Mouse (Mus musculus) limb, embryonic 14.5 days (tissue): ENCODE data around the gene Fcgr3. TPM values are rescaled to one million over a fixed set of nuclear protein-coding genes. Genes with fewer than 3 reads are reported as not detected.
A peak's percentile ranks its signal among the peaks of the same experiment; 100 is the strongest.

Source experiments
- ATAC-seq: fragments of 200-750 bp; cut with Nextera tagmentation; 2 replicates; pipeline ENCODE4 v1.8.0; 2017; ENCODE audit warnings: low read depth, moderate number of reproducible peaks, moderate TSS enrichment; ENCODE audit not compliant: low FRiP score
- DNase-seq: peaks from one replicate; pipeline ENCODE4 v3.0.0-alpha.2; 2015; ENCODE audit warnings: low spot score
- H3K27ac ChIP-seq: fragments of 300-500 bp; sonication (generic); replicated peaks from 2 replicates; pipeline ENCODE4 v1.5.1; 2014; ENCODE audit warnings: low read depth, mild to moderate bottlenecking, low read length, moderate library complexity, mixed read lengths
- H3K27me3 ChIP-seq: fragments of 300-500 bp; sonication (generic); 2 replicates; pipeline ENCODE4 v1.6.1; 2014; ENCODE audit warnings: low read length, mixed read lengths; ENCODE audit not compliant: control insufficient read depth, insufficient read depth
- H3K36me3 ChIP-seq: fragments of 300-500 bp; sonication (generic); 2 replicates; pipeline ENCODE4 v1.6.1; 2014; ENCODE audit warnings: mild to moderate bottlenecking, low read length, moderate library complexity, mixed read lengths; ENCODE audit not compliant: control insufficient read depth, insufficient read depth
- H3K4me1 ChIP-seq: fragments of 300-500 bp; sonication (generic); 2 replicates; pipeline ENCODE4 v1.6.1; 2014; ENCODE audit warnings: antibody characterized with exemption, low read length, mixed read lengths; ENCODE audit not compliant: control insufficient read depth, insufficient read depth
- H3K4me2 ChIP-seq: fragments of 300-500 bp; sonication (generic); replicated peaks from 2 replicates; pipeline ENCODE4 v1.6.1; 2014; ENCODE audit warnings: low read depth, mild to moderate bottlenecking, low read length, moderate library complexity; ENCODE audit not compliant: severe bottlenecking
- H3K4me3 ChIP-seq: fragments of 300-500 bp; sonication (generic); replicated peaks from 2 replicates; pipeline ENCODE4 v1.5.1; 2014; ENCODE audit warnings: low read length
- H3K9ac ChIP-seq: fragments of 300-500 bp; sonication (generic); 2 replicates; pipeline ENCODE4 v1.6.1; 2014; ENCODE audit warnings: mild to moderate bottlenecking, low read depth, low read length, moderate library complexity; ENCODE audit not compliant: severe bottlenecking
- H3K9me3 ChIP-seq: fragments of 300-500 bp; sonication (generic); 2 replicates; pipeline ENCODE4 v1.6.1; 2016; ENCODE audit warnings: low read length; ENCODE audit not compliant: control insufficient read depth
- POLR2A ChIP-seq: fragments of 200-500 bp; IDR thresholded peaks from 2 replicates; pipeline ENCODE4 v1.8.0; 2012; ENCODE audit warnings: inconsistent platforms, mild to moderate bottlenecking, moderate library complexity, borderline replicate concordance; ENCODE audit not compliant: insufficient read depth, insufficient read length; ENCODE audit errors: extremely low read depth
- WGBS: fragments of 180-500 bp; shearing (Covaris S2); extraction: QIAGEN DNeasy Blood & Tissue Kit; methylation state at CpG from one replicate; pipeline ENCODE4 v1.1.7; 2014; 5-methylcytosine and 5-hydroxymethylcytosine counted together
- polyA plus RNA-seq, 2 experiments: library from polyadenylated mRNA; depleted of rRNA in 1 of 2; stranded (reverse) in 1 of 2; unstranded in 1 of 2; fragments of >200 nt; fragmentation: Nextera tagmentation in 1 of 2; extraction: Ambion mirVana in 1 of 2; gene quantifications; 2 replicates each; pipeline versions ENCODE4 v1.2.1 to v1.2.3; 2012 to 2014

The Fcgr3 gene
- polyA plus RNA-seq, 2 experiments: 12.8 to 19.7 TPM

DNA sequence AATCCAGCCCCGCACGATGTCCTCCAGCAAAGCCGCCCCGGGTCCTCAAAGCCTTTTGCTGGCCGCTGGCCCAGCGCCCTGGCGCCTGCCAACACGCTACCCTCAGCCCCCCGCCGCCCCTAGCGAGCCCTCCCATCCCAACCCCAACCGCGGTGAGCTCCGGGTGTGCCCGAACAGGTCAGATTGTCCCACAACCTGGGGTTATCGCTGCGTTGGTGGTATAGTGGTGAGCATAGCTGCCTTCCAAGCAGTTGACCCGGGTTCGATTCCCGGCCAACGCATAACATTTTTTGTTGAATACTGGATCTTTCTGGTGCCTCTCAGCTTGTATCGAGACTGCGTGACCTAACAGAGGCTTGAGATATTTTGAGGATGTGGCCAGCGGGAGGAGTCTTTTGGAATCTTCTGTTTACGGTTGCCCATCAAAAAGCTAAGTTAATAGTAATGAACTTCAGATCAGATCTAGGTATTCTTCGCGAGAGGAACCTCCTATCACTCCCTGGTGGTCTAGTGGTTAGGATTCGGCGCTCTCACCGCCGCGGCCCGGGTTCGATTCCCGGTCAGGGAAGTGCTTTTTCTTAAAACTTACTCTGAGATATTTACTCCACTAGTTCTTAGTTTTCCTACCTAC is 37.9 kb upstream of the Fcgr3 start:
- no peaks in the 10 kb centered on the region for H3K27me3 ChIP-seq
- H3K27ac ChIP-seq: no peak overlapping the region; the same call in 1 of the 2 replicates
- H3K4me1 ChIP-seq: 0 out of 2 replicates have a peak, but pooled peaks cover 3% of the 10 kb centered on the region
- peak overlapping the region; percentile 53 for H3K9ac ChIP-seq
- peak; percentile 94 for DNase-seq
- ATAC-seq: peak; percentile 90
- under 1% methylated on average over 35 of the region's 35 CpGs for WGBS
- peak overlapping the region; percentile 61 for H3K4me3 ChIP-seq
- TF ChIP-seq POLR2A: no peak
- H3K36me3 ChIP-seq: no peaks in the 10 kb centered on the region
- H3K4me2 ChIP-seq: peak overlapping the region; percentile 51
- no peaks in the 10 kb centered on the region for H3K9me3 ChIP-seq

DNA sequence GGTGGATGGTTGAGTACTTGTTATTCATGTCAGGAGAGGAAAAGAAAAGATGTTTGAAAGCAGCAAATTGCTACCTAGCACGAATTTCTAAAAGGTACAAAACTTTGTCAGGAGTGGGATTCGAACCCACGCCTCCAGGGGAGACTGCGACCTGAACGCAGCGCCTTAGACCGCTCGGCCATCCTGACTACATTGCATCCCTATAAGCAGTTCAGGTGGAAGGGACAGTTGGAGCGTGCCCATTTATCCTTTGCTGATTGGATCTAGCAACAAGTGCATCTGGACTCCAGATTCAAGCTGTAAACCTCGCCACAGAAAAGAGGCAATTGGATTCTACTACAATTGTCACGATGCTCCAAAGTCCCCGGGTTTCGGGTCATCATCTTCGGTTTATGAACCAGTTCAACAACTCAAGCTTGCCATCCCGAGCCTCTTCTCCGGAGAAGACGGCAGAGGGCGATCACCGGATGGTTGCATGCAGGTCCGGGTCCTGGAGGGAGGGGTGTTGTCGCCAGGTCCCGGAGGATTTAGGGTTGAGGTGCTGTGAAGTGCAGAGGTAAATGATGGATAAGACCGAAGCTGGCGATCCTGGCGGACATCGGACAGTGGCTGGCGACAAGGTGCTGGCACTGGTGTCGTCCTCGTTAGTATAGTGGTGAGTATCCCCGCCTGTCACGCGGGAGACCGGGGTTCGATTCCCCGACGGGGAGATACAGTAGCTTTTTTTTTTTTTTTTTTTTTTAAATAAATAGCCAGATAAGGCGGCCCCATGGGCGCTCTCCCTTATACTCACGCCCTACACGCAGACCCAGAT is 37.2 kb upstream of the Fcgr3 start:
- H3K4me2 ChIP-seq: peak overlapping the region; percentile 51
- H3K4me3 ChIP-seq: peak overlapping the region; percentile 61
- H3K9me3 ChIP-seq: no peaks in the 10 kb centered on the region
- H3K9ac ChIP-seq: peak overlapping the region; percentile 53
- H3K27ac ChIP-seq: no peak overlapping the region; the same call in 1 of the 2 replicates
- ATAC-seq (peak; percentile 85), DNase-seq (peak; percentile 85)
- WGBS: under 1% methylated on average over 40 of the region's 40 CpGs
- TF ChIP-seq POLR2A: no peak
- H3K27me3 ChIP-seq: no peaks in the 10 kb centered on the region
- 0 out of 2 replicates have a peak, but pooled peaks cover 3% of the 10 kb centered on the region for H3K4me1 ChIP-seq
- no peaks in the 10 kb centered on the region for H3K36me3 ChIP-seq

- no peak overlapping the region for H3K4me2 ChIP-seq
- TF ChIP-seq POLR2A: no peak
- no peaks in the 10 kb centered on the region for H3K27me3 ChIP-seq
- 37% methylated on average over 2 of the region's 2 CpGs for WGBS
- H3K4me1 ChIP-seq: peaks cover 10% of the 10 kb centered on the region; the same call in 1 of the 2 replicates
- H3K9me3 ChIP-seq: no peaks in the 10 kb centered on the region
- no peak overlapping the region for H3K9ac ChIP-seq
- no peak for ATAC-seq
- no peak for DNase-seq
- no peak overlapping the region for H3K4me3 ChIP-seq
- H3K36me3 ChIP-seq: no peaks in the 10 kb centered on the region
- H3K27ac ChIP-seq: no peak overlapping the region
These were observed 36.3 kb upstream of the Fcgr3 start for GRCm38 (mm10) chr1:171101033-171101432.

DNA sequence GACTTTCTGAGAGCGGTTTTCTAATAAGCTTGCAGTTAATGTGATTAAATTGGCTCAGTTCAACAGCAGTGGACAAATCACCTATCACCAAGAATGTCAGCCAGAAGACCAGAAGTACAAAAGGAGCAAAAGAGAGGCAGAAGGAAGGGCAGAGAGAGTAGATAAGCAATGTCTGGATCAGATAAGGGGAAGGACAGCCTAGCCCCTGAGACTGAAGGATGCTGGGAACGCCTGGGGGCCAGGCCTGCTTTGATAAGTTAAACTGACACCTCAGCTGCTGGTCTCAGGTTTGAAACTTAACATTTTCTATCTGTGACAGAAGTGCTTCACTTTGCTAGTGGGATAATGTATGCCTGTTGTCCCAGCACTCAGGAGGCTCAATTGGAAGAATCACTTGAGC is 32.9 kb upstream of the Fcgr3 start:
- WGBS: 42% methylated on average over 2 of the region's 2 CpGs
- Histone ChIP-seq H3K9me3 (no peaks in the 10 kb centered on the region), H3K4me3 (no peak overlapping the region), H3K27me3 (no peaks in the 10 kb centered on the region), H3K27ac (no peak overlapping the region), H3K4me2 (no peak overlapping the region), H3K4me1 (peaks cover 8% of the 10 kb centered on the region; the same call in 1 of the 2 replicates), H3K36me3 (no peaks in the 10 kb centered on the region), H3K9ac (no peak overlapping the region)
- no peak for TF ChIP-seq POLR2A
- ATAC-seq (no peak), DNase-seq (no peak)

DNA sequence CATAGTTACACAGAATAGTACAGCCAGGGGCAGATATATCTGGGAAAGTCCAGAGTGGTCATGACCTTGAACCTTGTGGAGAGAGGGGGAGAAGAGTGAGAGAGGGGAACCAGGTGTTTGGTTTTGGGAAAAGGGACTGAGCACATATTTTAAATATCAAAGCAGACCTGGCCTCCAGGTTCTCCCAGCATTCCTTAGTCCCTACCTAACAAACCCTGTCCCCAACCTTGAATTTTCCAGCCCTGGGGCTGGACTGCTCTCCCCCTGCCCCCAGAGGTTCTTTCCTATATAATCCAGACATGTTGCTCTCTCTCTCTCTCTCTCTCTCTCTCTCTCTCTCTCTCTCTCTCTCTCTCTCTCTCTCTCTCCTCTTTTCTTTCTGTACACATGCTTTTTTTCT is 32.4 kb upstream of the Fcgr3 start:
- no peaks in the 10 kb centered on the region for H3K27me3 ChIP-seq
- no peak overlapping the region for H3K9ac ChIP-seq
- DNase-seq (no peak), ATAC-seq (no peak)
- TF ChIP-seq POLR2A: no peak
- no peak overlapping the region for H3K4me2 ChIP-seq
- H3K4me1 ChIP-seq: peaks cover 8% of the 10 kb centered on the region; the same call in 1 of the 2 replicates
- no peaks in the 10 kb centered on the region for H3K36me3 ChIP-seq
- H3K27ac ChIP-seq: no peak overlapping the region
- H3K4me3 ChIP-seq: no peak overlapping the region
- H3K9me3 ChIP-seq: no peaks in the 10 kb centered on the region
